Mouse (Mus musculus): ENCODE results near the gene Rbbp4.
A peak's percentile ranks its signal among the peaks of the same experiment; 100 is the strongest.

The Rbbp4 gene

GRCm38 (mm10) chr4:129353176-129353575, 18.0 kb upstream of the Rbbp4 start:
- DNase-seq (ENCODE audit: low spot score): no peak

GRCm38 (mm10) chr4:129351111-129351510, 15.9 kb upstream of the Rbbp4 start:
- no peak for DNase-seq (ENCODE audit: low spot score)

DNA sequence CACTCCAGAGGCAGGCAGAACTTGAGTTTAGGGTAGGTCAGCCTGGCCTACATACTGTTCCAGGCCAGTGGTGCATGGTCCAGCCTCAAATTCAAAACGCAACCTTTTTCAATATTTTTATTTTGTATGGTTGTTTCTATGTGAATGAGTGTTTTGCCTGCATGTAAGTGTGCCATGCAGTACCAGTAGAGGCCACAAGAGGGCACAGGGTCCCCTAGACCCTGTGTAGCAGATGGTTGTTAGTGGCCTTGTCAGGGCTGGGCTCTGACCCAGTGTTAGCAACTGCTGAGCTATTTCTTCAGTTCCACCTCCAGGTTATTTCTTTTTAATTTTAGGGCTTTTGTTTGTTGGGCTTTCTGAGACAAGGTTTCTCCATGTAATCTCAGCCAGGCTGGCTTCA, 15.5 kb upstream of the Rbbp4 start:
- peak; percentile 89 for DNase-seq (ENCODE audit: low spot score)

DNA sequence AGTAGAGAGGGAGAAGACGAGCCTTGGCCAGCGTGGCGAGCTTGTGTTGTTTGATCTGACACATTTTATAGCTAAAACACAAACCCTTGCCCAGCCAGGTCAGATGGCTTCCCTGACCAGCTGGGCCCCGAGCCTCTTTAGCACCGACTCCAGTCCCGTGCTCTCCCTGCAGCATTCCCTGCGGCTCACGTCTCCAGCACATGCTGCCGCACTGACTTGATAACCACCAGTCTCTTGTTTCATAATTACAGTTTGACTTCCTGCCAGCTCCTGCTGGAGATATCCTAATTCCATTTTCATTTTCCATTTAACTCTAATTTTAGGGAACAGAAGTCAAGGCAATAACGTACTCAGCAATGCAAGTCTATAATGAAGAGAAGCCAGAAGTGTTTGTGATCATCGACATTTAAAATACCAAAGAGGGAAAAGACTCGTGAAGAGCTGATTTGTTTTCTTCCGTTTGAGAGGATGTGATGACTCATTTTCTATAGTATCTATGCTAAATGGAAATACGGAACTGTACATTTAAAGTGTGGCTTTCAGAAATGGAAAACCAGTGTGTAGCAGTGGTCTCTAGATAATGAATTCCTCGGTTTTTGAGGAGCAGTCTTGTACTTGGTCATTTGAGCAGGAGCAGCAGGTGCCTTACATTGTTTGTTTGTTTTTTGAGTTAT, 11.4 kb upstream of the Rbbp4 start:
- DNase-seq (ENCODE audit: low spot score): no peak

DNA sequence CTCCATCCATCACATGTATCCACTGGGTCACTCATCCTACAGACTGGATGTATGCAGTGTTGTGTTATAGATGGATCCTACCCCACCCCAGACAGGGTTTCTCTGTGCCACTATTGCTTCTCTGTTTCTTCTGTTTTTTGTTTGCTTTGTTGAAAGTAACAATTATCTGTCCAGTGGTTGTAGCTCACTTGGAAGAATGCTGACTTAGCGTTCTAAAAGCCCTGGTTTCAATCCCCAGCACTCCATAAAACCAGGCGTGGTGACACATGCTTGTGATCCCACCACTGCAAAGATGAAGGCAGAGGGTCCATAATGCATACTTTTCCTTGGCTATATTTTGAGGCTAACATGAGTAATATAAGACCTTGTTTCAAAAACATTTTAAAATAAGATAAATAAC, 7.5 kb upstream of the Rbbp4 start:
- no peak for DNase-seq (ENCODE audit: low spot score)

- peak; percentile 24 for DNase-seq (ENCODE audit: low spot score)
Observed at GRCm38 (mm10) chr4:129341888-129342287, 6.7 kb upstream of the Rbbp4 start.

DNA sequence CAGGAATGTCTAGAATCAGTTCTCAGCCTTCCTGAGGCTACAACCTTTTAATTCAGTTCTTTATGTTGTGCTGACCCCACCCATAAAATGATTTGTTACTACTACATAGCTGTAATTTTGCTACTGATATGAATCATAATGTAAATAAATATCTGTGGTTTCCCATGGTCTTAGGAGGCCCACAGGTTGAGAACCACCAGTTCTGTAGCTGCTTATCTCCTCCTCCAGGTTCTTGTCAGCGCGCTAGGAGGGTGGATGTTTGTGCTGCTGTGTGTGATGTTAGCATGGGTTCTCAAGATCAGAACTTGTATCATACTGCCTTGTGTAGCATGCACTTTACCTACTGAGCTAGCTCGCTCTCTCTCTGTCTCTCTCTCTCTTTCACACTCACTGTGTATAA, 4.6 kb upstream of the Rbbp4 start:
- DNase-seq (ENCODE audit: low spot score): no peak

DNA sequence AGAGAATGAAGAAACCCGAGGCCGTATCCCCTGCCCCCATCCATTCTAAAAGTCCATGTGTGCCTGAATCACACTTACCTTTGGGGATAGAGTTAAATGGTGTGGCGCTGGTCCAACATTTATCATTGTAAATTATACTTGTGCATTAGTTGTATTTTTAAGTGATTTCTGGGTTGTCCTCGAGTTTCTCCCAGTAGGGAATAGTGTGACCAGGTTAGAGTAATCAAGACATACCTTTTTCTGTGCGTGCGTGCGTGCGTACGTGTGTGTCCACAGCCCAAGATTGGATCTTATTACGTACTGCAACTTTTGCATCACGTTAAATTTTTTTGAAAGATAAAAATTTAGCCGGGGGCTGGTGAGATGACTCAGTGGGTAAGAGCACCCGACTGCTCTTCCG, 1.1 kb upstream of the Rbbp4 start:
- no peak for DNase-seq (ENCODE audit: low spot score)

- DNase-seq (ENCODE audit: low spot score): peak; percentile 74
Observed at GRCm38 (mm10) chr4:129334677-129335215, 424 bp downstream of the Rbbp4 start.

- DNase-seq (ENCODE audit: low spot score): no peak
Observed at GRCm38 (mm10) chr4:129332846-129333245, 2.3 kb downstream of the Rbbp4 start.

- DNase-seq (ENCODE audit: low spot score): no peak
Observed at GRCm38 (mm10) chr4:129326191-129326590, 9.0 kb downstream of the Rbbp4 start.

- DNase-seq (ENCODE audit: low spot score): no peak
Observed at GRCm38 (mm10) chr4:129324756-129325155, 10.4 kb downstream of the Rbbp4 start.

- no peak for DNase-seq (ENCODE audit: low spot score)
Observed at GRCm38 (mm10) chr4:129323491-129323890, 11.7 kb downstream of the Rbbp4 start.

DNA sequence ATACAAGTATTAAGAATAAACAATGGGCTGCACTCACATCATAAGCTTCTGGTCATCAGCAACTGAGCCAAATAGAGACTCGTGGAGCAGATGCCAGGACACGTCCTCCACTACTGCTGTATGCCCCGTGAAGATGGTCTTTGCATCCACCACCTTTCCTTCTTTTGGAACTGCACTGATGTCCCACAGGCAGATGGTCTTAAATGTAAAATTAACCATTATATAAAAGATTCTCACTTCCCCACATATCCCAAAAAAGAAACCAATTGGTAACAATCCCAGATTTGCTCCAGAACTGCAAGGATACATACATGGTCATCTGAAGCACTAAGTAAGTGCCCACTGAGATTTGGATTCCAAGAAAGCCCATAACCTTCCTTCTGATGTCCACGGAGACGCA, 13.1 kb downstream of the Rbbp4 start:
- DNase-seq (ENCODE audit: low spot score): no peak

DNA sequence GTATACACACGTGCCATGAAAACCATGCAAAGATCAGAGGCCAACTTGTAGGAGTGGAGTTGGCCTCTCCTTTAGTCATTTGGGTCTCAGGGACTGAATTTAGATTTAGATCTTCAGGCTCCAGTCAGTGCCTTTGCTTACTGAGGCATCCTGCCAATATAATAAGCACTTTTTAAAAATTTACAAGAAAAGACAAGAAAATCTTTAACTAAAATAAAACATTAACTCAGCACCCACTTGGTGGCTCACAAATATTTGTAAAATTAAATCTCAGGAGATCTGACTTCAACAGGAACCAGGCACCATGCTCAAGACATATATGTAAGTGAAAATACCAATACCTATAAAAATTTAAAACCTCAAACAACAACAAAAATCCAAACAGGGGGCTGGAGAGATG, 14.3 kb downstream of the Rbbp4 start:
- DNase-seq (ENCODE audit: low spot score): no peak

DNA sequence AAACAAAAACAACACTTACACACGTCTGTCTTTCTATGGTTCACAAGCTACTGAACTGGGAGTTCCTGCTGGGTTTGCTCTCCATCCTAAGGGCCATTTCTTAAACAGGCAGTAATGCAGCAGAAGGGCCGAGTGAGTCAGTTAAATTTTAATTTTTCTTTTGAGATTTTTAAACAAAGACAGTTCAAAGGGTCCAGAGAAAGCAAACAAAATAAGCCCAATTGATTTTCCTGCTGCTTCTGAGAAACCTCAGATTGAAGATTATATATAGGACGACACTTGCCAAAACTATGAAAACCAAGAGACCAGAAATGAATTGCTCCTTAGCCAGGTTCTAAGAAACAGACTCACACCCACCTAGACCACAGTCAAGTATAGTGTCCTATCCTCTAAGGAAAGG, 21.3 kb downstream of the Rbbp4 start:
- DNase-seq (ENCODE audit: low spot score): no peak

- DNase-seq (ENCODE audit: low spot score): no peak
Observed at GRCm38 (mm10) chr4:129307936-129308335, 27.2 kb downstream of the Rbbp4 start.

DNA sequence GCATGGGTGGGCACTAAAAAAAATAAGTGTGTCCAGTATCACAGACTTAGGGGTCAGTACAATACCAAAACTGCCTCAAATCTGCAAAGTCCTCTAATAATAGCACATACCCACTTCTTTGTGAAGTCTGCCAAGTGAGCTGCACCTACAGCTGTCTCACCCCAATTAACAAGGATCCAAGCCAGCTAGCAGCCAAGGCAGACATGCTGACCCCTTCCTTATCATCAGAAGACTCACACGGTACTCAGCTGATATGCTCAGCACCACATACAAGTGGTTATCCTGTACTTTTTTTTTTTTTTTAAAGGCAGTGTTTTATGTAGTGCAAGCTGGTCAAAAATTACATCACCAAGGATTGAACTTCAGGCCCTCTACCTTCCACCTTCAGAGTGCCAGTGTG, 30.9 kb downstream of the Rbbp4 start:
- no peak for DNase-seq (ENCODE audit: low spot score)

GRCm38 (mm10) chr4:129303816-129304215, 31.4 kb downstream of the Rbbp4 start:
- DNase-seq (ENCODE audit: low spot score): no peak

DNA sequence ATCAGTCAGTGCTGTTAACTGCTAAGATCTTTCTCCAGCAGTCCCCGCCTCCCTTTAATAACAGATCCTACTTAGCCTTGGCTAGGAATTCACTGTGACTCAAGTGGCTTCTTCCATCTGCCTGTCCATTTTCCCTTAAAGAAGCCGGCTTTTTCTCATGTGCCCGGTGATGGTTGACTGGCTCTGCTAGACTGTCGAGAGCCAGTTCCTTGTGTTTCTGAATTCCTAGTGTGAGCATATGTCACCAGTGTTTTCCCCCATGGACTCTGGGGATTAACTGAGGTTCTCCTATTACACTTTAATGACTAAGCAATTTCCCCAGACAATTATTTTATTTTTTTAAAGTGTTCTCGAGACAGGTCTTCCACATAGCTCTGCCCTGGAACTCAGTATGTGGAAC, 31.8 kb downstream of the Rbbp4 start:
- DNase-seq (ENCODE audit: low spot score): no peak

GRCm38 (mm10) chr4:129299121-129299520, 36.0 kb downstream of the Rbbp4 start:
- no peak for DNase-seq (ENCODE audit: low spot score)

DNA sequence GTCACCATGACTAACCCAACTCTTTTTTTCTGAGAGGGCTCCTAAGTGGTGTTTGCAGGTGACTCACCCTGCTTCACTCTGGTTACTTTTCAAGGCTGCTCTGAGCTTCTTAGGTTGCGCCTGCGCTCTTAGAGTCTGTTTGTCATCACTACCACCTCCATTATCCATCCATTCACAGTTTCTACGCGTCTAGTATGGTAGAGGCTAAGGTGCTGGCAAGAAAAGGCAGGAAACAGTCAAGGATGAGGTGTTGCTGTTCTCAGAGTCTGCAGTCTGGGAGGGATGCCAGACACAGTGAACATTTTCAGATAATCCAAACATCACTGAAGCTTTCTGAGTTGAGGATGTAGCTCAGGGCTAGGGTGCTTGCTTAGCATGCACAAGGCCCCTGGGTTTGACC, 37.4 kb downstream of the Rbbp4 start:
- no peak for DNase-seq (ENCODE audit: low spot score)

GRCm38 (mm10) chr4:129296066-129296465, 39.1 kb downstream of the Rbbp4 start:
- DNase-seq (ENCODE audit: low spot score): no peak

DNA sequence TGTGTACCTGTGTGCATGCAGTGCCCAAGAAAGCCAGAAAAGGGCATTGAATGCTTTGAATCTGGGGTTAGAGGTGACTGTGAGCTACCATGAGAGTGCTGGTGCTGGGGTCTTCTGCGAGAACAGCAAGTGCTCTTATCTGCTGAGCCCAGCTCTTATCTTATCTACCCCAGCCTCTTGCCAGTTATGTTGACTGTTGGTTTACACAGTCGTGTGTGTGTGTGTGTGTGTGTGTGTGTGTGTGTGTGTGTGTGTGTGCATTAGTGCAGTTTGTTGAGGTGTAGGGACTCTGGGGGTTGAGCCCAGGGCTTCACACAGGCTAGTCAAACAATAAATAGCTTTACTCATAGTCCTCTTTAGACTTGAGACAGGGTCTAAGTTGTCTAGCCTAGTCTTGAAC, 40.0 kb downstream of the Rbbp4 start:
- no peak for DNase-seq (ENCODE audit: low spot score)

Data from embryo, embryonic 10.5 days (tissue).